Mouse (Mus musculus) intestine, embryonic 15.5 days (tissue): ENCODE data around the gene Gcgr. TPM values are rescaled to one million over a fixed set of nuclear protein-coding genes. Genes with fewer than 3 reads are reported as not detected.

ENCODE experiments used
- ATAC-seq: fragments of 200-750 bp; cut with Nextera tagmentation; 2 replicates; pipeline ENCODE4 v1.8.0; 2017; ENCODE audit warnings: moderate TSS enrichment, moderate library complexity
- H3K27ac ChIP-seq: fragments of 300-500 bp; sonication (generic); 2 replicates; pipeline ENCODE4 v1.5.1; 2015; ENCODE audit warnings: mild to moderate bottlenecking, inconsistent platforms
- H3K27me3 ChIP-seq: fragments of 300-500 bp; sonication (generic); replicated peaks from 2 replicates; pipeline ENCODE4 v1.6.1; 2015; ENCODE audit warnings: inconsistent platforms
- H3K36me3 ChIP-seq: fragments of 300-500 bp; sonication (generic); 2 replicates; pipeline ENCODE4 v1.6.1; 2015; ENCODE audit warnings: inconsistent platforms
- H3K4me1 ChIP-seq: fragments of 300-500 bp; sonication (generic); replicated peaks from 2 replicates; pipeline ENCODE4 v1.6.1; 2015; ENCODE audit warnings: inconsistent platforms
- H3K4me2 ChIP-seq: fragments of 300-500 bp; sonication (generic); replicated peaks from 2 replicates; pipeline ENCODE4 v1.6.1; 2015; ENCODE audit warnings: mild to moderate bottlenecking, inconsistent platforms
- H3K4me3 ChIP-seq: fragments of 300-500 bp; sonication (generic); replicated peaks from 2 replicates; pipeline ENCODE4 v1.5.1; 2015; ENCODE audit warnings: inconsistent platforms
- H3K9ac ChIP-seq: fragments of 300-500 bp; sonication (generic); 2 replicates; pipeline ENCODE4 v1.6.1; 2015; ENCODE audit warnings: inconsistent platforms
- H3K9me3 ChIP-seq: fragments of 300-500 bp; sonication (generic); 2 replicates; pipeline ENCODE4 v1.6.1; 2016; ENCODE audit warnings: inconsistent platforms
- WGBS: fragments of 180-500 bp; shearing (Covaris S2); methylation state at CpG from one replicate; pipeline ENCODE4 v1.1.7; 2015; 5-methylcytosine and 5-hydroxymethylcytosine counted together
- polyA plus RNA-seq: library from polyadenylated mRNA; unstranded; fragments of >200 nt; fragmentation: Nextera tagmentation; extraction: Ambion mirVana; gene quantifications from 2 replicates; pipeline ENCODE4 v1.2.1, GENCODE M21; 2015

The Gcgr gene
- polyA plus RNA-seq, 1 experiment from 2014 or later, result 0.58 TPM

GRCm38 (mm10) chr11:120522581-120522980, 7.9 kb upstream of the Gcgr start:
- no peak for ATAC-seq
- 78% methylated on average over 8 of the region's 8 CpGs for WGBS

GRCm38 (mm10) chr11:120525959-120526358, 4.5 kb upstream of the Gcgr start:
- Histone ChIP-seq H3K36me3 (no peaks in the 10 kb centered on the region), H3K27ac (no peak overlapping the region), H3K4me1 (peaks cover 7% of the 10 kb centered on the region), H3K4me3 (no peak overlapping the region), H3K9me3 (no peaks in the 10 kb centered on the region), H3K9ac (no peak overlapping the region), H3K4me2 (no peak overlapping the region), H3K27me3 (peaks cover 28% of the 10 kb centered on the region)
- 90% methylated on average over 2 of the region's 2 CpGs for WGBS
- no peak for ATAC-seq

More at GRCm38 (mm10) chr11:120522581-120522980, 7.9 kb upstream of the Gcgr start:
- Histone ChIP-seq H3K36me3 (no peaks in the 10 kb centered on the region), H3K4me2 (no peak overlapping the region), H3K27me3 (no peaks in the 10 kb centered on the region; the same call in 1 of the 2 replicates), H3K27ac (no peak overlapping the region), H3K4me3 (no peak overlapping the region), H3K9me3 (no peaks in the 10 kb centered on the region), H3K4me1 (peaks cover 9% of the 10 kb centered on the region; the same call in 1 of the 2 replicates), H3K9ac (no peak overlapping the region)

DNA sequence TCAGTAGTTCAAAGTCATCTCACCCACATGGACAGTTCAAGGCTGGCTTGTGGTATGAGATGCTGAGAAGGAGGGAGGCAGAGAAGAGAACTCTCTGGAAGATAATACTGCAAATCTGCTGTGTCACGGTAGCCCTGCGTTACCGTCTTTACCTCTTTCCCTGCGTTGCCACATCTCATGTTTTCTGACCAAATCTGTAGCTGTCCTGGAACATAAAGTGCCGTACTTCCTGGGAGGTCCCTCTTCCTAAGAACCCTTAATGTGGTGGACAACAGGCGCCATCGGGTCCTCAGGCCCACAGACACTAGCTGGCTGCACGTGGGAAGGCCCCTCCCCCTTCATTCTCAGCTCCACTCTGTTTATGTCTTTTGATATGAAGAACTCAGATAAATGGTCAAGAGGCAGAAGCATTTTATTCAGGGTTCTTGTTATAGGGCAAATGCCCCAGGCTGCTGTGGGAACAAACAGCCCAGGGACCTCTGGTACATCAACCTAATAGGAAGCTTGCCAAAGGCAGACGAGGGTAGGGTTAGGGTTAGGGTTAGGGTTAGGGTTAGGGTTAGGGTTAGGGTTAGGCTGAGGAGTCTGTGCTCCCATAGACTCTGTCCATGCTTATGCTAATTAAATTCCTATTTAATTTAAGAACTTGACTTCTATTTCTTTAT, 2.7 kb upstream of the Gcgr start:
- H3K4me1 ChIP-seq, result peaks cover 10% of the 10 kb centered on the region
- H3K9me3 ChIP-seq, result no peaks in the 10 kb centered on the region
- H3K27ac ChIP-seq, result no peak overlapping the region
- 69% methylated on average over 9 of the region's 9 CpGs for WGBS
- no peak overlapping the region for H3K4me2 ChIP-seq
- no peak for ATAC-seq
- no peak overlapping the region for H3K9ac ChIP-seq
- peaks cover 45% of the 10 kb centered on the region for H3K27me3 ChIP-seq
- H3K36me3 ChIP-seq, result no peaks in the 10 kb centered on the region
- H3K4me3 ChIP-seq, result no peak overlapping the region

GRCm38 (mm10) chr11:120528903-120529302, 1.6 kb upstream of the Gcgr start:
- WGBS, result 61% methylated on average over 4 of the region's 4 CpGs
- Histone ChIP-seq H3K27me3 (peaks cover 54% of the 10 kb centered on the region), H3K36me3 (no peaks in the 10 kb centered on the region), H3K9ac (no peak overlapping the region), H3K4me3 (no peak overlapping the region), H3K4me1 (peaks cover 10% of the 10 kb centered on the region), H3K9me3 (no peaks in the 10 kb centered on the region), H3K4me2 (no peak overlapping the region), H3K27ac (no peak overlapping the region)
- ATAC-seq, result no peak

DNA sequence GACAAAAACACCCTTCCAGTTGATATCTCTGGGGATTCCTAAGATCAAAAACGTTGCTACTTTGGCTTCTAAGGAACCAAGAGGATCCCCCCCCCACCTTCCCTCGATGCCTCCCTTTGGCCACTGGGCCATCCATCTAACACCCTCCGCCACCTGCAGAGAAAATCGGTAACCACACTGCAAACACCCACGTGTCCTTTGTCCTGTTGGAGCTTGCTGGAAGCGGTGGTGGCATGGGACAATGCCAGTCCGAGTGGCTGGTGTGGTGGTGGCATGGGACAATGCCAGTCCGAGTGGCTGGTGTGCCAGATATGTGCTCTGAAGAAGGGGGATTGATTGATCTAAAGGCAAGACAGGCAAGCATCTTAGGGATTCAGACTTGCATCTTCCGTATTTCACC, 1.1 kb downstream of the Gcgr start:
- Histone ChIP-seq H3K4me3 (no peak overlapping the region), H3K27me3 (peaks cover 65% of the 10 kb centered on the region), H3K9ac (no peak overlapping the region), H3K36me3 (no peaks in the 10 kb centered on the region), H3K4me1 (peaks cover 10% of the 10 kb centered on the region), H3K4me2 (no peak overlapping the region), H3K27ac (no peak overlapping the region), H3K9me3 (no peaks in the 10 kb centered on the region)
- no peak for ATAC-seq
- WGBS, result 31% methylated on average over 9 of the region's 9 CpGs

DNA sequence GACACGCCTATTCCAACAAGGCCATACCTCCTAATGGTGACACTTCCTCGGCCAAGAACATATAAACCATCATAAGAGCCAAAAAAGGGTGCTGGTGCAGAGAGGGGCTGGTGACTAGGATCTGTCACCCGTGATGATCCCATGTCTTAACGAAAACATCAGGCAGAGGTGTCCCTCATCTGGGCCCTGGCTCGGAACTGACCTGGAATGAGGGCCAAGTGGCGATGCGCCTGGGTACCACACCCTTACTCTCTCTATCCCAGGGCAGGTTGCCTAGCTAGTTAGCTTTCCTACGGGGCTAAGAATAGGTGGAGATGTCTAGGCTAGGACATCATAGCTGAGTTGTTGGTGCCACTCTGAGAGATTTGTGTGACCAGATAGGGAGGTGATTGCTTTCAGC, 3.6 kb downstream of the Gcgr start:
- 80% methylated on average over 8 of the region's 8 CpGs for WGBS
- Histone ChIP-seq H3K4me3 (no peak overlapping the region), H3K4me1 (peaks cover 17% of the 10 kb centered on the region), H3K4me2 (no peak overlapping the region), H3K9ac (no peak overlapping the region), H3K9me3 (no peaks in the 10 kb centered on the region), H3K36me3 (no peaks in the 10 kb centered on the region), H3K27ac (no peak overlapping the region), H3K27me3 (peaks cover 55% of the 10 kb centered on the region)
- ATAC-seq, result no peak

- no peak overlapping the region for H3K27ac ChIP-seq
- H3K4me1 ChIP-seq, result peaks cover 27% of the 10 kb centered on the region
- WGBS, result 73% methylated on average over 3 of the region's 3 CpGs
- peaks cover 45% of the 10 kb centered on the region for H3K27me3 ChIP-seq
- no peak overlapping the region for H3K4me2 ChIP-seq
- H3K9me3 ChIP-seq, result no peaks in the 10 kb centered on the region
- H3K9ac ChIP-seq, result no peak overlapping the region; the same call in 1 of the 2 replicates
- no peaks in the 10 kb centered on the region for H3K36me3 ChIP-seq
- ATAC-seq, result no peak
- H3K4me3 ChIP-seq, result no peak overlapping the region
These were observed 4.6 kb downstream of the Gcgr start for GRCm38 (mm10) chr11:120535145-120535544.

DNA sequence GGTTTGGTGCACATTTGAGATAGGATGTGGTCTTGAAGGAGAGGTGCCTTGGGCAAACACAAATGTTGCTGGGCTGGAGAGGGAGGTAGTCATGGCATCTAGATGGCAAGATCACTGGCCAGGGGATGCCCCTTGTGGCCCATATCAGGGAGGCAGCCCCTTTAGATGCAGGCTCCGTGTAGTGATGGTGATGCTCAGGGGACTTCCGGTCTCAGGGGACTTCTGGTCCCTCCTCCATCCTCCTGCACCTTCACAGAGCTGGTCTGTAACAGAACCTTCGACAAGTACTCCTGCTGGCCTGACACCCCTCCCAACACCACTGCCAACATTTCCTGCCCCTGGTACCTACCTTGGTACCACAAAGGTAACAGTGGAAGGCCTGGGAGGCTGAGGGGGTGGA, 5.3 kb downstream of the Gcgr start:
- H3K36me3 ChIP-seq, result no peaks in the 10 kb centered on the region
- ATAC-seq, result no peak
- no peaks in the 10 kb centered on the region for H3K9me3 ChIP-seq
- no peak overlapping the region for H3K27ac ChIP-seq
- peaks cover 28% of the 10 kb centered on the region for H3K4me1 ChIP-seq
- no peak overlapping the region for H3K4me3 ChIP-seq
- H3K27me3 ChIP-seq, result peaks cover 38% of the 10 kb centered on the region
- WGBS, result 70% methylated on average over 3 of the region's 3 CpGs
- H3K4me2 ChIP-seq, result no peak overlapping the region
- no peak overlapping the region for H3K9ac ChIP-seq

- Histone ChIP-seq H3K36me3 (peaks cover 9% of the 10 kb centered on the region), H3K27me3 (peaks cover 13% of the 10 kb centered on the region), H3K27ac (peak overlapping the region; percentile 64), H3K4me1 (peaks cover 29% of the 10 kb centered on the region), H3K4me2 (no peak overlapping the region), H3K9me3 (no peaks in the 10 kb centered on the region), H3K4me3 (no peak overlapping the region), H3K9ac (no peak overlapping the region)
- WGBS, result 63% methylated on average over 3 of the region's 3 CpGs
- peak; percentile 2; the same call in 1 of the 2 replicates for ATAC-seq
These were observed 8.0 kb downstream of the Gcgr start for GRCm38 (mm10) chr11:120538485-120538884.

DNA sequence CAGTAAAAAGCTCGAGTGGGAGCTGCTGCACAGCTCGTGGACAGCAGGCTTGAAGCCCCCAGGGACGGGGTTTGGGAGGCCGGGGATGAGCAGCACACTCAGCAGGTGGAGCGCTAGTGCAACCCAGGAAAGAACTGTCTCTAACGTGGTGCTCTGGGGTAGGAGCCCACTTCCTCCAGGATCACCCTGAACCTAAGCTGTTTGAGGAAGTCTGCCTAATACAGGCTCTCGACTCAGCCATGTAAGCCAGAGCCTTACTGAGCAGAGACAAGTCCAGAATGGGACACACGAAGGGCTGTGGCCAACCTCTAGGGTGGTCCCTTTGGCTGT, 8.4 kb downstream of the Gcgr start:
- Histone ChIP-seq H3K4me2 (no peak overlapping the region), H3K27ac (peak overlapping the region; percentile 64), H3K36me3 (peaks cover 11% of the 10 kb centered on the region), H3K4me1 (peaks cover 29% of the 10 kb centered on the region), H3K4me3 (no peak overlapping the region), H3K9me3 (no peaks in the 10 kb centered on the region), H3K27me3 (peaks cover 10% of the 10 kb centered on the region; the same call in 1 of the 2 replicates), H3K9ac (no peak overlapping the region)
- 40% methylated on average over 8 of the region's 8 CpGs for WGBS
- ATAC-seq, result no peak

GRCm38 (mm10) chr11:120539285-120540014, 9.0 kb downstream of the Gcgr start:
- H3K27me3 ChIP-seq, result peaks cover 5% of the 10 kb centered on the region; the same call in 1 of the 2 replicates
- peak overlapping the region; percentile 64 for H3K27ac ChIP-seq
- no peaks in the 10 kb centered on the region for H3K9me3 ChIP-seq
- peak; percentile 92 for ATAC-seq
- H3K4me2 ChIP-seq, result no peak overlapping the region; the same call in 1 of the 2 replicates
- peaks cover 16% of the 10 kb centered on the region for H3K36me3 ChIP-seq
- WGBS, result 18% methylated on average over 10 of the region's 10 CpGs
- H3K9ac ChIP-seq, result no peak overlapping the region
- peaks cover 29% of the 10 kb centered on the region for H3K4me1 ChIP-seq
- no peak overlapping the region for H3K4me3 ChIP-seq

GRCm38 (mm10) chr11:120541907-120542306, 11.4 kb downstream of the Gcgr start:
- no peak overlapping the region for H3K4me2 ChIP-seq
- WGBS, result 51% methylated on average over 4 of the region's 4 CpGs
- H3K36me3 ChIP-seq, result peaks cover 21% of the 10 kb centered on the region
- ATAC-seq, result no peak
- H3K9me3 ChIP-seq, result no peaks in the 10 kb centered on the region
- peaks cover 32% of the 10 kb centered on the region for H3K4me1 ChIP-seq
- H3K27me3 ChIP-seq, result no peaks in the 10 kb centered on the region
- H3K4me3 ChIP-seq, result no peak overlapping the region
- H3K9ac ChIP-seq, result no peak overlapping the region
- H3K27ac ChIP-seq, result no peak overlapping the region

- Histone ChIP-seq H3K4me2 (no peak overlapping the region), H3K27ac (no peak overlapping the region), H3K4me3 (no peak overlapping the region), H3K4me1 (peaks cover 34% of the 10 kb centered on the region), H3K36me3 (peaks cover 21% of the 10 kb centered on the region), H3K9me3 (no peaks in the 10 kb centered on the region), H3K27me3 (no peaks in the 10 kb centered on the region), H3K9ac (no peak overlapping the region)
- no peak for ATAC-seq
- 85% methylated on average over 6 of the region's 6 CpGs for WGBS
These were observed 11.9 kb downstream of the Gcgr start for GRCm38 (mm10) chr11:120542376-120542775.
